Mouse (Mus musculus): ENCODE measurements around the gene H1foo.

Gene H1foo

GRCm38 (mm10) chr6:115944638-115945037 lies at the start of gene H1foo:
Gene H1foo, plus strand, starts transcription at chr6:115944938.
- DNase-seq (ENCODE audit: extremely low spot score, low spot score) = no peak

DNA sequence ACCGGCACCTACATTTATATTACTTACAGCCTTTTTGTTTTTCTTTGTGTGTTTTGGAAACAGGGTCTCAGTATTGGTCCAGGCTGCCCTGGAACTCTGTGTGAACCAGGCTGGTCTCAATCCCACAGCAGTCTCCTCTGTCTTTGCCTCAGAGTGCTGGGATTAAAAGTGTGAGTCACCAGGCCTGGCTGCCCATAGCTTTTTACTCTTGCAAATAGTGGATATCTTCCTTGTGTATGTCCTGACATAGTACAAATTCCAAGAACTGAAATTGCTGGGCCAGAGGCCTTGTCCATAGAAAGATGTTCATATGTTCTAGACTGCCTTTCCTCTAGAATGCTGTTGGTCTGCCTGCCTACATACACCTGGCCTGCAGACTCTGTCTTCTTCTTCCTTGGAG lies 48.4 kb upstream of the H1foo start:
- DNase-seq (ENCODE audit: extremely low spot score, low spot score) = no peak

DNA sequence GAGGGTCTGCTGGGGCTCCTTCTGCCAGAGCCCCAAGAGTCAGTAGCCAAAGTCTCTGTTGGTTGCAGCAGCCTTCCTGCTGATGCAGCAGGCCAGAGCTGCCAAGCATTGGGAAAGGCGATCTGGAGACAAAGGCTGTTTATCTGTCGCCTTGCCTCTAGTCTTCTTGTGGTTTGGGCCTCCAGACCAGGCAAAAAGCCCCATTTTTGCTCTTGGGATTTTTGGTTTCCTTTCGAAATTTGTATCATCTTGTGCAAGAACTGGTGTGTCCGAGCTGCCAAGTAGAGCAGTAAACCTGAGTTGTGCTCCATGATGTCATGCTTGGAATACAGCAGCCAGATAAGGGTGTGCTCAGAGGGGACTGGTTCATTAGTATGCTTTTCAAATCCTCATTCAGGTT lies 47.6 kb upstream of the H1foo start:
- no peak for DNase-seq (ENCODE audit: extremely low spot score, low spot score)

GRCm38 (mm10) chr6:115897926-115898520 lies 46.7 kb upstream of the H1foo start:
- no peak for DNase-seq (ENCODE audit: extremely low spot score, low spot score)

GRCm38 (mm10) chr6:115901062-115901461 lies 43.7 kb upstream of the H1foo start:
- DNase-seq (ENCODE audit: extremely low spot score, low spot score) = peak; percentile 37

DNA sequence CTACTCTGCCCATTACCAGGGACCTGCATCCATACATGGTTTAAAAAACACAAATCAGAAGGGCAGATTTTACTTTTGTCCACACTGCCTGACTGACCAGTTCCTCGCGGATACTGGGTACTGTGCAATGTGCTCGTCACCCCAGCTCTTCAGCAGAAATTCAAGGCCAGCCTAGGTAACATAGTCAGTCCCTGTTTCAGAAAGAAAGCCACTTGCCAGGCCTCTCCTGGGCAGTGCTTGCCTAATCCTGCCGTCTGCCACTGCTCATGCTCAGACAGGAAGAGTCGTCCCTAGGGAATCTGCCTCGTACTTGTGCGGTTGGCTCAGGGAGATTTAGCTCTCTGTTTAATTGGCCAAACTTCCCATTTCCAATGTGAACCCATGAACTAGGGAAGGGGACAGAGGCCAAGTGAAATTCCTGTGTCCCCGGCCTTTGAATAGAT lies 43.2 kb upstream of the H1foo start:
- DNase-seq (ENCODE audit: extremely low spot score, low spot score) = no peak

- no peak for DNase-seq (ENCODE audit: extremely low spot score, low spot score)
Measured at GRCm38 (mm10) chr6:115902545-115902944, 42.2 kb upstream of the H1foo start.

GRCm38 (mm10) chr6:115905568-115905967 lies 39.2 kb upstream of the H1foo start:
- DNase-seq (ENCODE audit: extremely low spot score, low spot score) = no peak

GRCm38 (mm10) chr6:115906455-115906854 lies 38.3 kb upstream of the H1foo start:
- no peak for DNase-seq (ENCODE audit: extremely low spot score, low spot score)

DNA sequence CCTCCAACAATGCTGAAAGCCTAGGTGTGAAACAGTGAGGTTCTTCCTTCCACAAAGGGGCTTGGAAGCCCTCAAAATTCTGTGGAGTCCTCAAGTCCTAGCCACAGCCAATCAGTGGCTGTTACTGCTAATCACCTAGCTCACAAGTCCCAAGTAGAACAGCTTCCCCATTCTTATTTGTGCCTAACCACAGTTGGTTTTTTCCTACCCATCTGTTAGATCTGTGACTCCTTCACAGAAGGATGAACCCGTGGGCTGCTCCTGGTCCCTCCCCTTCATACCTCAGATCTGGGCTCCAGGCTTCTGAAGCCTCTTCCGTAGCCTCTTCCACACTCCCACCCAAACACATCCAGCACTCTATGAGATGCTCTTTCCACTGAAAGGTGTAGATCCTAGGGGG lies 37.9 kb upstream of the H1foo start:
- no peak for DNase-seq (ENCODE audit: extremely low spot score, low spot score)

DNA sequence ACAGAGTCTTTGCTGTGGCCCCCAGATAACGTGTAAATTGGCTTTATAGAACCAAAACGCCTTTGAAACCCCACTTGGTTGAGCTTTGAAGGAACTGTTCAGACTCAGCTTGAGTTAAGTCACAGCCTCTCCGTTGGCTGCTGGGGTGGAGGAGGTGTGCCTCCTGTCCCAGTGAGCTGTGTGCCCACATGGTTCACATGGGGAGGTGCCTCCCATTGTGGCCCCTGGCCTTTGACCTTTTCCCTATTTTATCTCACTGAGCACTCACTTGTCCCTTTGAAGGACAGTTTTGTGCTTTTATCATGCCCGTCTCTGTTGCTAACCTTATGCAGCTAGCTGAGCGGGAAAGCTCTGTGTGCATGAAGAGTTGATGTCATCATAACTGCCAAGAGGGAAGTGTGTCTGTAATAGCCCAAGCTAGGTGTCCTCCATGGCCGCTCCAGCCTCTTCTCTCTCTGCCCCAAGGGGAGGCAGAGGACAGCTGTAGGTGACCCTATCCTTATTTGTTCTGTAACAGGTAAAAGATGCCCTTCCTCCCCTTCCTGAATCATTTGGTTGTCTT lies 36.2 kb upstream of the H1foo start:
- no peak for DNase-seq (ENCODE audit: extremely low spot score, low spot score)

DNA sequence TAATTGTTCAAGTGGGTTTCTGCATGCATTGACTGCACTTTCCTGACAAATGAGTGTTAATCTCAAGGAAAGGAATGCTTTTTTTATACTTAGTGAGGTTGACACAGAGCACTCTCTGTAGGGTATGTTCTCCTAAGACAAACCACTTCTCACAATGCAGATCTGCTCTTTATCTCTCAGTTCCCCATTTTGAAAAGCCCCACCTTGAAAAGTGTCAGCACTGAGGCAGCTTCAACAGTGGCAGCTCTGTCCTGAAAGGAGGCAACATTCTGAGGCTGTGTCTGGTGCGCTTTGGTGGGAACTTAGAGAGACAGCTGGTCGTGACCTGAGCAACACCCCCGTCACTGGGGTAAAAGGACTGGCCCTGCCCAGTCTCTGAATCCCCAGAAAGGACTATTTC lies 35.7 kb upstream of the H1foo start:
- DNase-seq (ENCODE audit: extremely low spot score, low spot score) = no peak

- no peak for DNase-seq (ENCODE audit: extremely low spot score, low spot score)
Measured at GRCm38 (mm10) chr6:115909940-115910339, 34.8 kb upstream of the H1foo start.

GRCm38 (mm10) chr6:115911763-115912162 lies 33.0 kb upstream of the H1foo start:
- no peak for DNase-seq (ENCODE audit: extremely low spot score, low spot score)

- DNase-seq (ENCODE audit: extremely low spot score, low spot score) = no peak
Measured at GRCm38 (mm10) chr6:115913482-115913881, 31.3 kb upstream of the H1foo start.

DNA sequence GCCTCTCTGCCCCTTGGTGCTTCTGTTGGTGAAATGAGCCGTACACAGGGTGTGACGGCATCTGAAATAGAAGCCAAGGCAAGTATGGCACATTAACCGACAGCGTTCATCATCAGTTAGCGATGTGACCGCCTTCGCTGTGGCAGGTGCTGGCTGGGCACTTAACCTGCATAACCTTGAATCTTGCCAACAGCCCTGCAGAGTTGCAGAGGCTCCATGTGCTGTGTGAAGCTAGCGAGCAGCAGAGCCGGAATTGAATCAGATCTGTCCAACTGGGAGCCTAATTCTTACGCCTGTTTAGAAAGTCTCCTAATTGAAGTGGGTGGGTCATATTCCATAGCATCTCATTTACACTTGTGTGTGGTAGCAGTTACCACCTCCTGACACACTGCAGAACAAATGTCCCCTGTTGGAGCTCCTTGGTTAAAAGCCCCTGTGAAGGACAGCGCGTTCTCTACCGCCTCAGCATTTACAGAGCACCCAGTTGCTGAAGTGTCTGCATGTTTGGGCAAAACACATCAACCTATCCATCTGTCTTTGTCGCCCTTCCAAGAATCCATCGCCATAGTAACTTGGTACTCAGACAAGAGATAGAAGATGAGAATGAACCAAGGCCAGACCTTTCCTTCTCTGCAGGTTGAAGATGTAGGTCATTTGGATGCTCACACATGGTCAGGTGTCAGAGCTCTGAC lies 30.1 kb upstream of the H1foo start:
- DNase-seq (ENCODE audit: extremely low spot score, low spot score) = no peak

DNA sequence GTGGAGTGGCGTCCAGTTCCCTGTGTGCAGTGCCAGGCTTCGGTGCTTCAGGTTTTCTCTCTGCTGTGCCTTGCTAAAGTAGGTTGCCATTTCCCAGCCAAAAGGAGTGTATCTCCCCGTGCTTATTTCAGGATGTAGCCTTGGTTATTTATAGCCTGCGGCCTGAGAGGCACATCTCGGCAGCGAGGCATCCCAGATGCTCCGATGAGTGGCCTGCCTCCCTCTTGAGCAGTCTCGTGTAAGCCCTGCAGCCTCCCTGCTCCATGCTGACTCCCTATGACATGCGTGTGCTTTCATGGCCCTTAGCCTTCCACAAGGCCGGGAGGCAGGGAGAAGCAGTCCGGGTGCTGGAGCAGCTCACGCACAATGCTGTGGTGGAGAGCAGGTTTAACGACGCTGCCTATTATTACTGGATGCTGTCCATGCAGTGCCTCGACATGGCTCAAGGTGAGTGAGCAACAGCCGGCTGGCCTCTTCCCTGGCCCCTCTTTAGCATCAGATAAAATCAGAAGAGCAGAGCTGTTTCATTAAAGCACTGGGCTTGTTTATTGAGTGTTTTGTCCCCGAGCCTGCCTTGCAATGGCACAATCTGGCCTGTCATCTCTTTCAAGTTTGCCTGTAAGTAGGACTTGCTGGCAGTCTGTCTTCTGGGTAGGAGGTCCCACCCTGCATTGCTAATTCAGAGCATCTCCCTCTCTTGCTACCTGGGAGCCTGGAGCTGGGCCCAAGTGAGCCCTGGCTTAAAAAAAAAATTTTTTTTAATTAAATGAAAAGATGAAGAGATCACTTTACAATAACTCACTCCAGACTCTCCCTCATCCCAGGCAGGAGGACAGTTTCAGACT lies 28.9 kb upstream of the H1foo start:
- no peak for DNase-seq (ENCODE audit: extremely low spot score, low spot score)

DNA sequence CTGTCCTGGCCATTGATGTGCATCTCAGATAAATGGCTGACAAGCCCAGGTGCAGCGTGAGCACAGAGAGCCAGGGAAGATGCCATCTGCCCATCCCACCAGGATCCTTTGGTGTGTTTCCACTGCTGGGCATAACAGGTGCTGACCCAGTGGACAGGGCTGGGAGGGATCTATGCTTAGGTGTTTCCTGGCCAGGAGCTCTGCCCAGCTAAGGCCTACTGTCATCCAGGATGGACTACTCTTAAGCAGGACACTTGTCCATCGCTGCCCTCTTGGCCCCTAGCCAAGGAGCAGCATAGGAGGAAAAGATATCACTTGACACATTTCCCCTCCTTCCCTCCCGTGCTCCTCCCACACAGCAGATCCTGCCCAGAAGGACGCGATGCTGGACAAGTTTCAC lies 28.1 kb upstream of the H1foo start:
- DNase-seq (ENCODE audit: extremely low spot score, low spot score) = no peak

- DNase-seq (ENCODE audit: extremely low spot score, low spot score) = no peak
Measured at GRCm38 (mm10) chr6:115918615-115919014, 26.1 kb upstream of the H1foo start.

DNA sequence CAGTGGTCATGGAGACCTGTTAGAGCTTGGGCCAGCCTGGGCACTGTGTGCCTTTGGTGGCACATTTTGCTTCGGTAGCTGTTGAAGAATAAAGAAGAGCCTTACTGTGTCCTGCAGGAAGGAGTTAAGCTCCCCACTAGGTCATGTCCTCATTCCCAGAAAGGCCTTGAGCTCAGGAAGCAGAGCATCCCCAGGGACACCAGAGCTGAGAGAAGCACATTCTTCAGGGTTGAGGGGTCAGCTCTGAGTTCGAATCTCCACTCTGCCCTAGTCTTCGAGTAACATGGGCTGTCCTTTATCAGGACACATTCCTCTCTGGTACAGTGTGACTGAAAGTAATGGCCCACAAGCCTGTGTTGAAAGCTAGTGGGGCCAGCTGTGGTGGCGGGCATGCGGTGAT lies 24.9 kb upstream of the H1foo start:
- no peak for DNase-seq (ENCODE audit: extremely low spot score, low spot score)

- no peak for DNase-seq (ENCODE audit: extremely low spot score, low spot score)
Measured at GRCm38 (mm10) chr6:115924829-115925228, 19.9 kb upstream of the H1foo start.

DNA sequence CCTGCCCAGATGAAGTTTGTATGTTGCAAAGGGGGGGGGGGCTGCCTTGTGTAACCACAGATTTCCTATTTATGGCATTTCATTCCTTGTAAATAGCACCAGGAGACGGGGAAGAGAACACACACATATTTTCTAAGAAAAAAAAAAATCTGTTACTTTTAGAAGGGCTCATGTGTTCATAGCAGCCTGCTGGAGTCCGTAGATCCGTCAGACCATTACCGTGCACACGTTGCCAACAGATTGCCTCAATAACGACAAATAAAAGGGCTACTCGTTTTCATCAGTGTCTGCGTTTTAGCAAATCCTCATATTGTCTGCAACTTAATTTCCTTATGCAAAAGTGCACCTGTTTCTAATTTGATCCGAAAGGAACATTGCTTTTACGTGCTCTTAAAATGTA lies 18.3 kb upstream of the H1foo start:
- no peak for DNase-seq (ENCODE audit: extremely low spot score, low spot score)
